Mouse (Mus musculus) left cerebral cortex, adult 2 months (tissue): Measurements from ENCODE around the gene Chrnb2. TPM values are rescaled to one million over a fixed set of nuclear protein-coding genes. Genes with fewer than 3 reads are reported as not detected.

Experiments used
- DNase-seq, 2 experiments: peaks; one replicate each; pipeline ENCODE4 v3.0.0; 2021 to 2022; ENCODE audit warnings: low spot score in 2 of 2, mixed read lengths in 1 of 2; ENCODE audit errors: extremely low spot score in 1 of 2
- H3K27ac ChIP-seq: fragments of 200-600 bp; 2 replicates; pipeline ENCODE4 v1.8.1; 2022
- H3K4me3 ChIP-seq: fragments of 200-600 bp; 2 replicates; pipeline ENCODE4 v1.8.1; 2022
- CTCF ChIP-seq: fragments of 200-600 bp; IDR thresholded peaks from 2 replicates; pipeline ENCODE4 v1.8.1; 2022; ENCODE audit warnings: antibody characterized with exemption, mild to moderate bottlenecking, moderate library complexity
- intact Hi-C: fragments of 180-260 bp; cut with DNase I; formaldehyde crosslinking; loops from one replicate; pipeline ENCODE4 v1.15.1; 2025
- total RNA-seq, 2 experiments: library from RNA; stranded (reverse); gene quantifications; 2 replicates each; pipeline ENCODE4 v1.2.3; 2021

Gene Chrnb2
- total RNA-seq, 2 experiments from 2014 or later = 29.0 to 29.3 TPM

DNA sequence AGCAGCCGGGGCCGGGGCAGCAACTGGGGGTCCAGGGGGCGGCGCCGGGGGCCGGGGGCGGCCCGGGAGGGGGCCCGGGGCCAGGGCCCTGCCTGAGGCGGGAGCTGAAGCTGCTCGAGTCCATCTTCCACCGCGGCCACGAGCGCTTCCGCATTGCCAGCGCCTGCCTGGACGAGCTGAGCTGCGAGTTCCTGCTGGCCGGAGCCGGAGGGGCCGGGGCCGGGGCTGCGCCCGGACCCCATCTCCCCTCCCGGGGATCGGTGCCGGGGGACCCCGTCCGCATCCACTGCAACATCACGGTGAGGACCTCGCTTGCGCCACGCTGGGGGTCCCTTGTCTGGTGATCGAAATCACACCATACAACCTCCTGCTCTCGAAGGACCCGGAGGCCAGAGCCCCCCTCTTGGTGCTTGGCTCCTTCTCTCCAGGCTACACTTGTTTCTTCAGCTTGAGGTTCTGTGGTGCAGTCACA, 9.3 kb upstream of the Chrnb2 start:
- DNase-seq = no peak
- H3K4me3 ChIP-seq = peak overlapping the region; percentile 96
- no peak for TF ChIP-seq CTCF
- H3K27ac ChIP-seq = peak overlapping the region; percentile 81
- intact Hi-C loops = loop anchor here (2.0 to 10.0 kb wide), 5 partner anchors 43 to 315 kb away; partner anchors contain the start of genes 4933434E20Rik and Ubap2l

DNA sequence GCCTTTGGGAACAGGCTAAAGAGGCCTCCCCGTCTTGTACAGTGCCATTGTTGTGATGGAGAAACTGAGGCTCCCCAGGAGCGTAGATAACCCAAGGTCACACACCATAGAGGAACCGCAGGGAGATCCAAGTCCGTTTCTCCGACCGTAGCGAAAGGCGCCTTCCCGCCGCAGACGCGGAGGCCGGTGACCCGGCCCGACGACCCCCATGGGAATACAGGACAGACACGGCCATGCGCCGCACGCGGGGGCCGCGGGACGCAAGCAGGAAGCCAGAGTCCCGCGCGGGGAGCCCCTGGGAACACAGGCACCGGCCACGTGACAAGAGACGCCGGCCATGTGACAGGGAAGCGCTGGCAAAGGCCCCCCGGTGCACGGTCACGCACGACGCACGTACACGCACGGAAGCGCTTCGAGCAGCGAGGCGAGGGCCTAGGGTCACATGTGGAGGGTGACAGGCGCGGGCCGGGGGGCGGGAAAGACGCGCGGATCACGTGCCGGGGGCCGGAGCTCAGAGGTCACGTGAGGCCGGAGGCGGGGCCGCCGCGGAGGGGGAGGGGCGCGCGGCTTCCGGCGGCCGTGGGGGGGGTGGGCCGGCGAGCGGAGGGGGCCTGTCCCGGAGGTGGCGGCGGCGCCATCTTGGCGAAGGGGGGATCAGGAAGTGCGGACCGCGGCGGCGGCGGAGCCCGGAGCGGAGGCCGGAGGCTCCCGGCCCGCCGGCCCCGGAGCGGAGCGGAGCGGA, 8.7 kb upstream of the Chrnb2 start, which contains the start of gene Ube2q1:
Gene Ube2q1, plus strand, starts transcription at position 649 of the 742 bp plus-strand sequence.
- Histone ChIP-seq H3K27ac (peak within 1 kb of the TSS; percentile 81), H3K4me3 (peak within 1 kb of the TSS; percentile 96)
- no peak for TF ChIP-seq CTCF
- intact Hi-C loops = loop anchor here (2.0 to 10.0 kb wide), 5 partner anchors 42 to 314 kb away; partner anchors contain the start of genes 4933434E20Rik and Ubap2l
- DNase-seq = peak; percentile 97 to 98

DNA sequence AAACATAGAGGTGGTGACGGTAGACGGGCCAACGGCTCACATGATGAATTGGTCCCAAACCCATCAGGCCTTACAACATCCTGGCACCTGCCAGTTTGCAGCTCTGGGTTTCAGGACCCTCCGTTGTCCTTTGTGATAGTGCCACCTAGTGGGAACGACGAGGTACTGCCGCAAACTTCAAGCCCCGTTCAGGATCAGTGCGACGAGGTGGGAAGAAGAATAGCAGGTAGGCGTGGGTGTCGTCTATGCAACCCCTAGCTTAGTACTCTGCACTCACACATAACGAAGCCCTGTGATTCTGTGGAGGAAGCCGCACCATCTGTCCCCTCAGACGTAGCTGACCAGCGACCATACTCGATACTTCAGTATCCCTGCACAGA, 8.1 kb upstream of the Chrnb2 start:
- peak; percentile 97 for TF ChIP-seq CTCF
- H3K4me3 ChIP-seq = peak overlapping the region; percentile 96
- DNase-seq = peak; percentile 81 to 82
- intact Hi-C loops = loop anchor here (2.0 to 10.0 kb wide), 5 partner anchors 42 to 314 kb away; partner anchors contain the start of genes 4933434E20Rik and Ubap2l
- peak overlapping the region; percentile 81 for H3K27ac ChIP-seq

DNA sequence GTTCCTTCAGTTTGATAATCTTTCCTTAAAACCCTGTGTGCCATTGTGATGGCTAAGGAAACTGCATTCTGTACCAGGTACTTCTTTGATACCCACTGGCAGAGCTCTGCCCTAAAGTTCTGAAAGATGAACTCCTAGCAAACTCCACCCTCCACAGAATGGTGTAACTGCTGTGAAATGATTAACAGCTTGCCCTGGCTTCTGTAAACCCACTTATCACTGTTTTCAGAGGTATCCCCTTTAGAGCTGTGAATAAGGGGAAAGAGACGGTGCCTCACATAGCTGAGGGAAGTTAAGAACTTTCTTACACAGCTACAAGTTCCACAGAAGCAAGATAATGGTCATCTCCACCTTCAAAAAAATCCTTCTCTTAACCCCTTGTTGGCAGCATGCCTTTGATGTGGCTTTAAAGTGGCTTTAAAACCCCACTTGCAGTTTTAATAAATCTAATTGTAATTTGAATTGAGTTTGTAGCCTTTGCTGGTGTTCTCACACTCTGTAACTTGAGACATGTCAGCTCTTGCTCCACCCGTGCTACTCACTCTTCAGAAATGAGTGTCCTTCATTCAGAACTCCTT, 6.1 kb upstream of the Chrnb2 start:
- intact Hi-C loops = loop anchor here (5.0 to 10.0 kb wide), 2 partner anchors 58 to 284 kb away; partner anchors contain the start of genes 4933434E20Rik and Ubap2l
- H3K4me3 ChIP-seq = no peak overlapping the region
- DNase-seq = no peak
- no peak for TF ChIP-seq CTCF
- H3K27ac ChIP-seq = no peak overlapping the region

DNA sequence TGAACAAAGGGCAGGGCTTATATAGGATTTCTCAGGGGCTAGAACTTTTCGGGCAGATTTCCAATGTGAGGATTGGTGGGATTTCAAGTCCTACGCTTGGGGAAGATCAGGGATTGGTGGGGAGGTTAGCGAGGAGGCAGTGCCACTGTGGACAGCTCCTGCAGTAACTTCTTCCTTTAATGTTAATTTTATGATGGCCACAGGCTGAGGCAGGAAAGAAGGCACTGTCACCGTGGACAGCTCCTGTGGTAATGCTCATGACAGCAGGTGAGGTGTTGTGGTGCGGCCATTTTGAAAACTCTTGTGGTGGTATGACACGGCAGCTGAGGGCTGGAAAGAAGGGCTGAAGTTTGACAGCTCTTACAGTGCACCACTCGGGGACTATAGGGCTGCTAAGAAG, 5.2 kb upstream of the Chrnb2 start:
- no peak for TF ChIP-seq CTCF
- no peak for DNase-seq
- H3K4me3 ChIP-seq = no peak overlapping the region
- intact Hi-C loops = no loop called here
- H3K27ac ChIP-seq = no peak overlapping the region

DNA sequence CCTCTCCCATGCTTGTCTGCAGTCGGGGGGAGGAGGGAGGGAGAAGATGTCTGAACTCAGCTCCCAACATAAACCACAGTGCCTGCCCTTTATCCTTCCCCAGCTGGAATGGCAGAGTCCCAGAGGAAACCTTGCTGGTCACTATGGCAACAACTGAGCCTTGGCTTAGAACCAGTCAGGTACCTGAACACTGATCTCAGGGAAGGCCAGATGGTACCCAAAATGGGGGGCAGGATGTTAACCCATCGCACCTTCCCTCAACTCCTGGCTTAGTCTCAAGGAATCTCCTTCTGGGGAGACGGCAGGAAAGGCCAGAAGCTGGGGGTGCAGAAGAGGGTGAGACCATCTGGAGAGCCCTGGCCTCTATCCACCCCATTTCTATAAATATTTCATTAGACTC, 4.6 kb downstream of the Chrnb2 start:
- intact Hi-C loops = no loop called here
- H3K27ac ChIP-seq = no peak overlapping the region
- no peak for DNase-seq
- TF ChIP-seq CTCF = no peak
- no peak overlapping the region for H3K4me3 ChIP-seq

DNA sequence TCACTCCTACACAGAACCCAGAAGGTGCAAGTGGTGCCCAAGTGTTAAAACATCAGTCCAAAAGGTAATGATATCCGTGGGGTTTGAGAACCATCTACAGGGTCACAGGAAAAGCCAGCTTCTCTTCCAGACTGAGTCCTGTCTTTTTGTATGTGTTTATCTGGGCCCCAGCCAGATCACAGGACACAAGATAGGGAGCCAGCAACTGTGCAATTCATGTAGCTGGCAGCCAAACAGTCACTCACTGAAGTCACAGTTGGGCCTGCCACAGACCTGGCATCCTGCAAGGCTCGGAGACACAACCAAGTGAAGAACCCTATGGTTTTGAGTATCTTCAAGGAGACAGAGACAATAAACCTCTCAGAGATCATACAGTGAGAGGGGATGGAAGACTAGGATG, 6.6 kb downstream of the Chrnb2 start:
- no peak for DNase-seq
- no peak overlapping the region for H3K27ac ChIP-seq
- no peak overlapping the region for H3K4me3 ChIP-seq
- TF ChIP-seq CTCF = no peak
- intact Hi-C loops = no loop called here

DNA sequence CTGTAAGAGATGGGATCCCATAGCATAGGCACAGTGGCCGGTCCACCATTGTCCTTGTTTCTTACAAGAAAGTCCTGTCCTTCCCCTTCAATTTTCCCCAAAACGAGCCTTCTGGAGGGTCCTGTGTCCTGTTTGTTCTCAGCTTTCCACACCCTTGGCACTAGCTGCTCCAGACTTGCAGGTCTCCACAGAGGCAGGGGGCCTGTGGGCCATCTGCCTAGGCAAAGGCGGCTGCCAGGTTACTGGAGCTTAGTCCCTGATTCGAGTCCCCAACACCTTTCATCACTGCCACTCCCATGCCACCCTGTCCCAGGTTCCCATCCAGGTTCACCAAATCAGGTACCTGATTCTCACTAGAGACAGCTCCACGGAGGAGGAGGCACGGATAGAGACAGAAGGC, 9.1 kb downstream of the Chrnb2 start:
- DNase-seq = no peak
- H3K27ac ChIP-seq = no peak overlapping the region
- intact Hi-C loops = no loop called here

DNA sequence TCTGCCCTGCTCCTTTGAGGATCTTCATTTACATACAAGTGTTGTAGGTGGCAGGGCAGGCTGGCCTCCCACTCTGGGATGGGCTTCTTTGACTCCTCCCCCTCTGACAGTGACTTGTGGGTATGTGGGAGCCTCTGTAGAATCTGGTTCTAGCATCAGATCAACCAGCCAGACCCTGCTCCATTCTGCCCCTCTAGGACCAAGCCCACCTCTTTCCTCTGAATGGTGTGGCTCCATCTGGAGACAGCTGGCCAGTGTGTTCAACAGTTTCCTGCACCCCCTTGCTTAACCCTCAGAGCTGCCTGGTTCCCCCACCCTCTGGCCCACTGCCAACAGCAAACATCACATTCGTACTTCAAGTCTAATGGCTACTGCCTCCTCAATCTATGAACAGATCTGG, 12.1 kb downstream of the Chrnb2 start:
- Histone ChIP-seq H3K4me3 (no peak overlapping the region), H3K27ac (no peak overlapping the region)
- intact Hi-C loops = no loop called here
- no peak for DNase-seq
- no peak for TF ChIP-seq CTCF

More for the DNA sequence above, 9.1 kb downstream of the Chrnb2 start:
- H3K4me3 ChIP-seq = no peak overlapping the region
- no peak for TF ChIP-seq CTCF

DNA sequence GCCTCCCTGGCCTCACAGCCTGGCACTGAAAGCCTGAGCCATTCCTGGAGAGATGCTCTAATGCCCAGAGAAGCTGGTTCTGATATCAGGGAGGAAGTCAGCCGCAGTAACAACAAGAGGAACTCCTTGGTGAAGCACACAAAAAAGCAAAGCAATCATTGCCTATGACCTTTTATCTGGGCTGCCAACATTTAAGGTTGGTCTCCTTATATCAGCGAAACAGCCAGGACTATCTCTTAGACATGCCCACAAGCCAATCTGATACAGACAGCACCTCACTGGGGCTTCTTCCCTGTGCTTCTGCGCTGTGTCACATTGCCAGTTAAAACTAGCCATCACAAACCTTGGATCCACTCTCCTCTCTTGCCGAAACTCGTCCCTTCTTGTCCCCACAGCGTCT, 25.9 kb downstream of the Chrnb2 start:
- TF ChIP-seq CTCF = no peak
- H3K27ac ChIP-seq = no peak overlapping the region
- intact Hi-C loops = no loop called here
- DNase-seq = no peak
- H3K4me3 ChIP-seq = no peak overlapping the region

DNA sequence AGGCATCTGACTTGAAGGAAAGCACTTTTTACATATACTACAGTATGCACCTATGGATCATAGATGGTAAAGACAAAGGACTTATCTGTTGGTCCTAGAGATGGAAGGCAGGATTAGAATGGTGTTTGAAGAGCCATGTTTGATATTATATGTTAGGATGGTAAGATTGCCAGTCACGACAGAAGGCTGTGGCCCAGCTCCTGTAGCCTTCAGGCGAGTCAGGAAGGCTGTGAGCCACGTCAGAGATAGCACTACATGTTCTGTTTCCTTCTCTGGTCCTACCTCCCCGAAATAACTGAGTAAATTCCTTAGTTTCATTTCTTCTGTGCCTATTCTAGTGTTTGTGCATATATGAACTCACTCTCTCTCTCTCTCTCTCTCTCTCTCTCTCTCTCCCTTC, 32.3 kb downstream of the Chrnb2 start:
- intact Hi-C loops = no loop called here
- Histone ChIP-seq H3K4me3 (no peak overlapping the region), H3K27ac (no peak overlapping the region)
- no peak for DNase-seq
- no peak for TF ChIP-seq CTCF
